Mouse (Mus musculus) stomach, embryonic 16.5 days (tissue): Measurements from ENCODE around the gene 1700020L24Rik. TPM values are rescaled to one million over a fixed set of nuclear protein-coding genes. Genes with fewer than 3 reads are reported as not detected.
A peak's percentile ranks its signal among the peaks of the same experiment; 100 is the strongest.

Experiments
- ATAC-seq: fragments of 200-750 bp; cut with Nextera tagmentation; 2 replicates; pipeline ENCODE4 v1.8.0; 2017; ENCODE audit warnings: moderate number of reproducible peaks, moderate TSS enrichment; ENCODE audit not compliant: insufficient read depth, low FRiP score
- H3K27ac ChIP-seq: fragments of 300-500 bp; sonication (generic); 2 replicates; pipeline ENCODE4 v1.5.1; 2014; ENCODE audit warnings: low read length
- H3K27me3 ChIP-seq: fragments of 300-500 bp; sonication (generic); 2 replicates; pipeline ENCODE4 v1.6.1; 2014; ENCODE audit warnings: low read length, control low read depth, mixed read lengths; ENCODE audit not compliant: control insufficient read depth, insufficient read depth
- H3K36me3 ChIP-seq: fragments of 300-500 bp; sonication (generic); 2 replicates; pipeline ENCODE4 v1.6.1; 2014; ENCODE audit warnings: low read length; ENCODE audit not compliant: control insufficient read depth, insufficient read depth
- H3K4me1 ChIP-seq: fragments of 300-500 bp; sonication (generic); 2 replicates; pipeline ENCODE4 v1.6.1; 2014; ENCODE audit warnings: low read length, control low read depth, mixed read lengths; ENCODE audit not compliant: control insufficient read depth, insufficient read depth
- H3K4me2 ChIP-seq: fragments of 300-500 bp; sonication (generic); 2 replicates; pipeline ENCODE4 v1.6.1; 2014; ENCODE audit warnings: low read depth, low read length, mixed read lengths
- H3K4me3 ChIP-seq: fragments of 300-500 bp; sonication (generic); replicated peaks from 2 replicates; pipeline ENCODE4 v1.5.1; 2014; ENCODE audit warnings: mild to moderate bottlenecking, low read length
- H3K9ac ChIP-seq: fragments of 300-500 bp; sonication (generic); 2 replicates; pipeline ENCODE4 v1.6.1; 2014; ENCODE audit warnings: low read length
- H3K9me3 ChIP-seq: fragments of 300-500 bp; sonication (generic); replicated peaks from 2 replicates; pipeline ENCODE4 v1.6.1; 2016; ENCODE audit warnings: low read length, control low read depth; ENCODE audit not compliant: control insufficient read depth
- WGBS: fragments of 180-500 bp; shearing (Covaris S2); extraction: QIAGEN DNeasy Blood & Tissue Kit; methylation state at CpG from one replicate; pipeline ENCODE4 v1.1.7; 2014; 5-methylcytosine and 5-hydroxymethylcytosine counted together
- polyA plus RNA-seq: library from polyadenylated mRNA; unstranded; fragments of >200 nt; fragmentation: Nextera tagmentation; extraction: Ambion mirVana; gene quantifications from 2 replicates; pipeline ENCODE4 v1.2.1, GENCODE M21; 2015

Gene 1700020L24Rik
- polyA plus RNA-seq, 1 experiment from 2014 or later, result 0.21 TPM

- no peak overlapping the region for H3K27ac ChIP-seq
- H3K4me2 ChIP-seq, result peak overlapping the region; percentile 90
- ATAC-seq, result peak; percentile 28
- H3K9me3 ChIP-seq, result no peaks in the 10 kb centered on the region
- peak overlapping the region; percentile 67 for H3K4me3 ChIP-seq
- 2% methylated on average over 35 of the region's 40 CpGs for WGBS
- no peaks in the 10 kb centered on the region for H3K27me3 ChIP-seq
- H3K4me1 ChIP-seq, result peaks cover 3% of the 10 kb centered on the region; the same call in 1 of the 2 replicates
- H3K9ac ChIP-seq, result peak overlapping the region; percentile 74
- H3K36me3 ChIP-seq, result no peaks in the 10 kb centered on the region
These were observed 27.6 kb upstream of the 1700020L24Rik start for GRCm38 (mm10) chr11:83409792-83410291.

DNA sequence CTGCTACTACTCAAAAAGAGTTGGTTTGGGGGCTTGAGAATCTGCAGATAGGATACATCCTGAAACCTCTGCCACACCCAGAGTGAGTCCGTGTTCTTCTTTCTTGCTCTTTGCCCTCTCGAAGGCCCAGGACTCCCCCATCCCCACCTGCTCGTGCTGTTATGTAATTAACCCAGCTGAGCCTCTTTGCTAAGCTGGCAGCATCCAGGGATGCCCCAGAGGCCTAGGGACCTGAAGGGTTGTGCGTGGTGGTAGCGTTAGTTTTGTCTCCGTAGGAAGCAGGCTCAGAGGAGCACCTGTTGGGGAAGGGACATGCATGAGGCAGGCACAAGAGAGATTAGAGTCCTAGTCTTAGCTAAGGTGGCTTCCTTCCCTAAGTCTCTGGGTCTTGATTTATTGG lies 27.0 kb upstream of the 1700020L24Rik start:
- Histone ChIP-seq H3K4me2 (peak overlapping the region; percentile 90; the same call in 1 of the 2 replicates), H3K9ac (no peak overlapping the region; the same call in 1 of the 2 replicates)

DNA sequence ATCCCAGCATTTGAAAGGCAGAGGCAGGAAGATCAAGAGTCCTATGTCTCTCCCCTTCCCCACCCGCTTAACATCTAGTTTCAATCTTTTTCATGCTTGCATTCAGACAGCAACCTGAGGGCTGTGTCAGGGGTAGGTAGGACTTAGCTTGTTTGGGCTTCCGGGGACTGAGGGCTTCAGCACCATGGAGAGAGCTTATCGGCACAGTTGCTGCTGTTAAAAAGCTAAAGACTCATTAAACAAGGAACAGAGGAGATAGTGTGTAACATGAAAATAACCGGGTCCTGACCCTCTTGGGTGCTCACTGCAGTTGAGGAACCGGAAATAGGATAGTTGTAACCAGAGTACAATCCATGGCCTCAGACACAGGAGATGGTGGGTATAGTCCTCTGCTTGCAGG lies 20.4 kb upstream of the 1700020L24Rik start:
- ATAC-seq, result no peak
- no peak overlapping the region for H3K9ac ChIP-seq
- H3K4me3 ChIP-seq, result no peak overlapping the region
- no peaks in the 10 kb centered on the region for H3K4me1 ChIP-seq
- no peak overlapping the region for H3K27ac ChIP-seq
- H3K27me3 ChIP-seq, result peaks cover 26% of the 10 kb centered on the region
- no peaks in the 10 kb centered on the region for H3K9me3 ChIP-seq
- H3K36me3 ChIP-seq, result no peaks in the 10 kb centered on the region
- H3K4me2 ChIP-seq, result no peak overlapping the region
- WGBS, result 3% methylated on average over 5 of the region's 5 CpGs

More for the DNA sequence above, 27.0 kb upstream of the 1700020L24Rik start:
- ATAC-seq, result no peak
- 62% methylated on average over 6 of the region's 6 CpGs for WGBS
- Histone ChIP-seq H3K36me3 (no peaks in the 10 kb centered on the region), H3K27ac (no peak overlapping the region), H3K4me1 (peaks cover 3% of the 10 kb centered on the region; the same call in 1 of the 2 replicates), H3K27me3 (no peaks in the 10 kb centered on the region), H3K4me3 (no peak overlapping the region), H3K9me3 (no peaks in the 10 kb centered on the region)

- H3K4me3 ChIP-seq, result no peak overlapping the region
- no peaks in the 10 kb centered on the region for H3K9me3 ChIP-seq
- no peaks in the 10 kb centered on the region for H3K4me1 ChIP-seq
- H3K4me2 ChIP-seq, result no peak overlapping the region
- peaks cover 26% of the 10 kb centered on the region for H3K27me3 ChIP-seq
- H3K27ac ChIP-seq, result no peak overlapping the region
- no peak for ATAC-seq
- no peak overlapping the region for H3K9ac ChIP-seq
- WGBS, result 84% methylated on average over 7 of the region's 7 CpGs
- no peaks in the 10 kb centered on the region for H3K36me3 ChIP-seq
These were observed 19.8 kb upstream of the 1700020L24Rik start for GRCm38 (mm10) chr11:83417708-83418107.

DNA sequence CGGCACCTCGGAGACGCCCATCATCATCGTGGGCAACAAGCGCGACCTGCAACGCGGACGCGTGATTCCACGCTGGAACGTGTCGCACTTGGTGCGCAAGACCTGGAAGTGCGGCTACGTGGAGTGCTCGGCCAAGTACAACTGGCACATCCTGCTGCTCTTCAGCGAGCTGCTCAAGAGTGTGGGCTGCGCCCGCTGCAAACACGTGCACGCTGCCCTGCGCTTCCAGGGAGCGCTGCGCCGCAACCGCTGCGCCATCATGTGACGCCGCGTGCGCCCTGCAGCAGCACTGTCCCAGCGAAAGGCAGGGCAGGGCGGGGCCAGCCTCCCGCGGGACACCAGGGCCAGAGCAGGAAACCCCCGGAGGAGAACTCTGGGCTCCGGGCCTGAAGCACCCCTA lies 18.9 kb upstream of the 1700020L24Rik start:
- no peak overlapping the region for H3K27ac ChIP-seq
- H3K9ac ChIP-seq, result no peak overlapping the region
- H3K36me3 ChIP-seq, result no peaks in the 10 kb centered on the region
- no peak overlapping the region for H3K4me3 ChIP-seq
- 9% methylated on average over 38 of the region's 38 CpGs for WGBS
- no peak overlapping the region for H3K4me2 ChIP-seq
- H3K9me3 ChIP-seq, result no peaks in the 10 kb centered on the region
- no peaks in the 10 kb centered on the region for H3K4me1 ChIP-seq
- peaks cover 26% of the 10 kb centered on the region for H3K27me3 ChIP-seq
- no peak for ATAC-seq

GRCm38 (mm10) chr11:83420338-83420737 lies 17.1 kb upstream of the 1700020L24Rik start:
- WGBS, result 38% methylated on average over 4 of the region's 4 CpGs
- H3K9me3 ChIP-seq, result no peaks in the 10 kb centered on the region
- no peaks in the 10 kb centered on the region for H3K4me1 ChIP-seq
- no peak overlapping the region for H3K9ac ChIP-seq
- no peak overlapping the region for H3K4me3 ChIP-seq
- H3K27ac ChIP-seq, result no peak overlapping the region
- peaks cover 26% of the 10 kb centered on the region for H3K27me3 ChIP-seq
- no peak overlapping the region for H3K4me2 ChIP-seq
- ATAC-seq, result no peak
- H3K36me3 ChIP-seq, result no peaks in the 10 kb centered on the region

GRCm38 (mm10) chr11:83421305-83421704 lies 16.2 kb upstream of the 1700020L24Rik start:
- no peak for ATAC-seq
- no peak overlapping the region for H3K9ac ChIP-seq
- no peaks in the 10 kb centered on the region for H3K9me3 ChIP-seq
- 4% methylated on average over 9 of the region's 9 CpGs for WGBS
- H3K27ac ChIP-seq, result no peak overlapping the region
- peaks cover 34% of the 10 kb centered on the region for H3K27me3 ChIP-seq
- no peak overlapping the region for H3K4me2 ChIP-seq
- H3K4me1 ChIP-seq, result no peaks in the 10 kb centered on the region
- H3K36me3 ChIP-seq, result no peaks in the 10 kb centered on the region
- H3K4me3 ChIP-seq, result no peak overlapping the region

- Histone ChIP-seq H3K9me3 (no peaks in the 10 kb centered on the region), H3K9ac (no peak overlapping the region), H3K36me3 (no peaks in the 10 kb centered on the region), H3K4me1 (0 out of 2 replicates have a peak, but pooled peaks cover 5% of the 10 kb centered on the region), H3K27ac (no peak overlapping the region), H3K4me2 (no peak overlapping the region), H3K4me3 (no peak overlapping the region), H3K27me3 (peaks cover 37% of the 10 kb centered on the region)
- WGBS, result 10% methylated on average over 8 of the region's 8 CpGs
- ATAC-seq, result no peak
These were observed 12.8 kb upstream of the 1700020L24Rik start for GRCm38 (mm10) chr11:83424681-83425080.

DNA sequence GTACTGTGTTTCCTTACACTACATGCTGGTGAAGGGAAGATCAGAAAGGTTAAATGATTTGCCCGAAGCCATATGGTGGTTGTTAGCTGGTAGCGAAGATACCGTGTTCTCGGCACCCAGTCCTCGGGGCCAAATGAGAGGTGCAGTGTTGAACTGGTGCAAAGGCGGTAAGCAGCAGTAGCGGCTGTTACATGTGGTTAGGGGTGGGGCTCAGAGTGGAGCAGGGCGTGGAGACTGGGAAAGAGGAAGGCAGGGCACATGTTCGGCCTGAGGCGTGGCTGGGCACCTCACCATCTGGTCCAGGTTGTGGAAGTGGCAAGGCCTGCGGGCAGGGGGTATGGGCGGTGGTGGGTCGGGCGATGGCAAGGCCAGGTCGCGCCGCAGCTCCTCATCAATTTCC lies 10.5 kb upstream of the 1700020L24Rik start:
- H3K27ac ChIP-seq, result no peak overlapping the region
- H3K4me3 ChIP-seq, result no peak overlapping the region
- ATAC-seq, result no peak
- no peak overlapping the region for H3K9ac ChIP-seq
- 0 out of 2 replicates have a peak, but pooled peaks cover 6% of the 10 kb centered on the region for H3K4me1 ChIP-seq
- H3K27me3 ChIP-seq, result peaks cover 27% of the 10 kb centered on the region
- WGBS, result 20% methylated on average over 17 of the region's 17 CpGs
- no peaks in the 10 kb centered on the region for H3K9me3 ChIP-seq
- H3K36me3 ChIP-seq, result no peaks in the 10 kb centered on the region
- H3K4me2 ChIP-seq, result peak overlapping the region; percentile 9; the same call in 1 of the 2 replicates
